Mouse (Mus musculus): Measurements from ENCODE around the gene Zfp428. TPM values are rescaled to one million over a fixed set of nuclear protein-coding genes. Genes with fewer than 3 reads are reported as not detected.

Gene Zfp428
- total and polyA plus RNA-seq, 3 experiments: 11.1 to 20.4 (median 15.1) TPM

- Histone ChIP-seq H3K27ac (ENCODE audit: insufficient read depth, low read depth) (no peak within 1 kb of the TSS), H3K4me2 (ENCODE audit: insufficient read depth, low read depth, poor library complexity, severe bottlenecking) (no peak within 1 kb of the TSS), H3K27me3 (replicated peaks) (peaks cover 56% of the 10 kb centered on the region), H3K4me1 (ENCODE audit: control insufficient read depth in 1 of 2, insufficient read depth in 2 of 2) (peaks cover 4 to 9% of the 10 kb centered on the region in 2 experiments; a peak in 3 of 4 replicates), H3K9me3 (replicated peaks; ENCODE audit: low read length) (no peaks in the 10 kb centered on the region), H3K79me2 (replicated peaks; ENCODE audit: control insufficient read depth, extremely low read depth, insufficient read depth, poor library complexity, severe bottlenecking) (no peaks in the 10 kb centered on the region), H3K9ac (ENCODE audit: insufficient read depth, low read depth) (no peak within 1 kb of the TSS), H3K36me3 (replicated peaks in 1 of 2; ENCODE audit: control insufficient read depth in 1 of 2, insufficient read depth in 1 of 2, low read length in 1 of 2) (no peaks in the 10 kb centered on the region), H3K4me3 (replicated peaks in 1 of 3; ENCODE audit: low read depth in 2 of 3, low read length in 2 of 3, poor library complexity in 1 of 3) (no peak within 1 kb of the TSS)
- DNase-seq (ENCODE audit: extremely low read depth): no peak
- TF ChIP-seq TBP (conservative IDR thresholded peaks at IDR 0.05; ENCODE audit: low read depth, low read length): no peak
- TF ChIP-seq PAX5 (IDR thresholded peaks at IDR 0.05; ENCODE audit: low read length): no peak
- no peak for TF ChIP-seq E2F4 (IDR thresholded peaks at IDR 0.05; ENCODE audit: insufficient replicate concordance, low read depth, low read length)
- TF ChIP-seq JUND (conservative IDR thresholded peaks at IDR 0.05; ENCODE audit: low read depth, low read length): no peak
- no peak for TF ChIP-seq BHLHE40 (IDR thresholded peaks at IDR 0.05; ENCODE audit: low read depth, low read length)
- TF ChIP-seq ETS1 (conservative IDR thresholded peaks at IDR 0.05; ENCODE audit: low read depth, low read length): no peak
- no peak for TF ChIP-seq ZMIZ1 (IDR thresholded peaks at IDR 0.05; ENCODE audit: low read depth, low read length)
- TF ChIP-seq USF2 (conservative IDR thresholded peaks at IDR 0.05; ENCODE audit: low read depth, low read length): no peak
- no peak for TF ChIP-seq ZC3H11A (IDR thresholded peaks at IDR 0.05; ENCODE audit: low read depth, low read length)
- in situ Hi-C loops (cut with MboI; ENCODE audit: low pct_ligation_motif_present, low pct_unique_long_range_greater_than_20kb, low sequenced_read_pairs): no loop called here
- dilution Hi-C loops (cut with MboI; ENCODE audit: extremely low pct_ligation_motif_present, extremely low pct_unique_long_range_greater_than_20kb, low sequenced_read_pairs): no loop called here
Measured at GRCm38 (mm10) chr7:24462388-24463319, 44.2 kb upstream of the Zfp428 start, which contains the start of gene Plaur. Gene Plaur, plus strand, starts transcription at chr7:24462484.

DNA sequence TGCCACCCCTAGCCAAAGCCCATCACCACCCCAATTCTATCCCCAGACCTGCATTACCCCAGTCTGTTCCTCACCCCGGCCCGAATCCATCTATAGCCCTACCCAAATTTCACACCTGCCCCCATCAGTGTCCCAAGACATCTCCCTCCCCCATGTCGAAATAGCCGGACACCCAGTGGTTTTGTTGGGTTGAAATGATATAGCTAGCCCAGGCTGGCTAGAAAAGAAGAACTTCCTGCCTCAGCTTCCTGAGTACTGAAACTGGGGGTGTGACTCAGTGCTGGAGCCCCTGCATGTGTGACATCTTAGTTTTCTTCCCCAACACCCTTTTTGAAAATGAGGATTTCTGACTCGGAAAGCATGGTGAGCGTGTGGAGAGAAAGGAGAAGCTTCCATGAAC, 40.0 kb upstream of the Zfp428 start:
- dilution Hi-C loops (cut with MboI; ENCODE audit: extremely low pct_ligation_motif_present, extremely low pct_unique_long_range_greater_than_20kb, low sequenced_read_pairs): no loop called here
- no peak overlapping the region for H3K27ac ChIP-seq (ENCODE audit: insufficient read depth, low read depth)
- peaks cover 33% of the 10 kb centered on the region for H3K27me3 ChIP-seq (replicated peaks)
- H3K4me1 ChIP-seq (ENCODE audit: control insufficient read depth in 1 of 2, insufficient read depth in 2 of 2): peaks cover 0 to 3% of the 10 kb centered on the region in 2 experiments; a peak in 1 of 4 replicates
- in situ Hi-C loops (cut with MboI; ENCODE audit: low pct_ligation_motif_present, low pct_unique_long_range_greater_than_20kb, low sequenced_read_pairs): no loop called here
- no peak overlapping the region for H3K4me3 ChIP-seq (replicated peaks in 1 of 3; ENCODE audit: low read depth in 2 of 3, low read length in 2 of 3, poor library complexity in 1 of 3)
- no peaks in the 10 kb centered on the region for H3K36me3 ChIP-seq (replicated peaks in 1 of 2; ENCODE audit: control insufficient read depth in 1 of 2, insufficient read depth in 1 of 2, low read length in 1 of 2)
- no peak overlapping the region for H3K4me2 ChIP-seq (ENCODE audit: insufficient read depth, low read depth, poor library complexity, severe bottlenecking)
- H3K9ac ChIP-seq (ENCODE audit: insufficient read depth, low read depth): no peak overlapping the region
- no peaks in the 10 kb centered on the region for H3K79me2 ChIP-seq (replicated peaks; ENCODE audit: control insufficient read depth, extremely low read depth, insufficient read depth, poor library complexity, severe bottlenecking)
- H3K9me3 ChIP-seq (replicated peaks; ENCODE audit: low read length): peaks cover 15% of the 10 kb centered on the region
- TF ChIP-seq KAT2A (IDR thresholded peaks at IDR 0.05; ENCODE audit: insufficient replicate concordance, low read length) (no peak), BHLHE40 (IDR thresholded peaks at IDR 0.05; ENCODE audit: low read depth, low read length) (no peak)
- no peak for DNase-seq (ENCODE audit: extremely low read depth)

GRCm38 (mm10) chr7:24467886-24468285, 38.9 kb upstream of the Zfp428 start:
- dilution Hi-C loops (cut with MboI; ENCODE audit: extremely low pct_ligation_motif_present, extremely low pct_unique_long_range_greater_than_20kb, low sequenced_read_pairs) (no loop called here), in situ Hi-C loops (cut with MboI; ENCODE audit: low pct_ligation_motif_present, low pct_unique_long_range_greater_than_20kb, low sequenced_read_pairs) (no loop called here)
- Histone ChIP-seq H3K4me3 (replicated peaks in 1 of 3; ENCODE audit: low read depth in 2 of 3, low read length in 2 of 3, poor library complexity in 1 of 3) (no peak overlapping the region), H3K9me3 (replicated peaks; ENCODE audit: low read length) (peaks cover 20% of the 10 kb centered on the region), H3K36me3 (replicated peaks in 1 of 2; ENCODE audit: control insufficient read depth in 1 of 2, insufficient read depth in 1 of 2, low read length in 1 of 2) (no peaks in the 10 kb centered on the region), H3K9ac (ENCODE audit: insufficient read depth, low read depth) (no peak overlapping the region), H3K27me3 (replicated peaks) (peaks cover 35% of the 10 kb centered on the region), H3K27ac (ENCODE audit: insufficient read depth, low read depth) (no peak overlapping the region), H3K79me2 (replicated peaks; ENCODE audit: control insufficient read depth, extremely low read depth, insufficient read depth, poor library complexity, severe bottlenecking) (no peaks in the 10 kb centered on the region), H3K4me2 (ENCODE audit: insufficient read depth, low read depth, poor library complexity, severe bottlenecking) (no peak overlapping the region), H3K4me1 (ENCODE audit: control insufficient read depth in 1 of 2, insufficient read depth in 2 of 2) (no peaks in the 10 kb centered on the region)
- TF ChIP-seq PAX5 (IDR thresholded peaks at IDR 0.05; ENCODE audit: low read length): no peak
- TF ChIP-seq RAD21 (IDR thresholded peaks at IDR 0.05; ENCODE audit: low read depth, low read length): no peak
- no peak for TF ChIP-seq RCOR1 (conservative IDR thresholded peaks at IDR 0.05; ENCODE audit: low read depth, low read length)
- no peak for TF ChIP-seq USF1 (IDR thresholded peaks at IDR 0.05; ENCODE audit: low read depth, low read length)
- DNase-seq (ENCODE audit: extremely low read depth): no peak
